25 mouse cellular contexts compared by ENCODE assay signal in genomic region chr2:20947036-20947435, GRCm38 (mm10). TPM values are rescaled to one million over a fixed set of nuclear protein-coding genes. Genes with fewer than 3 reads are reported as not detected.
DNase-seq lines count a peak whose midpoint lies in the region; ATAC-seq and TF ChIP-seq lines count a peak whose summit lies in the region.
"Had no signal": no experiment of that assay in that cellular context is flagged by ENCODE, and none has a peak within 500 bp of the region (broad histone marks: within the 10 kb centered on the region; RNA-seq: fewer than 3 reads in every experiment).

No protein-coding gene starts in this region.

- TF ChIP-seq POLR2A in liver, adult 2 months (IDR thresholded peaks at IDR 0.05; ENCODE audit: extremely low read depth, insufficient read depth, low read length) = no peak

- intact Hi-C loops in heart, postnatal 25 days (cut with DNase I) = no loop called here

- no peaks in the 10 kb centered on the region for H3K9me3 ChIP-seq in heart, embryonic 14.5 days (ENCODE audit: control insufficient read depth, low read length)
- H3K9me3 ChIP-seq in liver, postnatal 0 days (ENCODE audit: low read length) = no peaks in the 10 kb centered on the region
- H3K9me3 ChIP-seq: embryonic facial prominence, embryonic 12.5 days; hindbrain, embryonic 15.5 days; kidney, embryonic 15.5 days; limb, embryonic 13.5 days; lung, embryonic 15.5 days; megakaryocyte, embryonic 14.5 days; neural tube, embryonic 12.5 days had no signal

- no peaks in the 10 kb centered on the region for H3K27me3 ChIP-seq in heart, embryonic 14.5 days (ENCODE audit: control insufficient read depth, insufficient read depth, low read length)
- H3K27me3 ChIP-seq in liver, adult 2 months (ENCODE audit: control insufficient read depth, insufficient read depth, low read length) = no peaks in the 10 kb centered on the region
- no peaks in the 10 kb centered on the region for H3K27me3 ChIP-seq in liver, postnatal 0 days (ENCODE audit: insufficient read depth, low read length)
- H3K27me3 ChIP-seq: embryonic facial prominence, embryonic 12.5 days; hindbrain, embryonic 15.5 days; kidney, embryonic 15.5 days; limb, embryonic 13.5 days; lung, embryonic 15.5 days; megakaryocyte, embryonic 14.5 days; neural tube, embryonic 12.5 days had no signal

- no peaks in the 10 kb centered on the region for H3K36me3 ChIP-seq in heart, embryonic 14.5 days (ENCODE audit: control insufficient read depth, insufficient read depth, low read length)
- no peaks in the 10 kb centered on the region for H3K36me3 ChIP-seq in liver, adult 2 months (ENCODE audit: control insufficient read depth, insufficient read depth, low read length)
- no peaks in the 10 kb centered on the region for H3K36me3 ChIP-seq in liver, postnatal 0 days (replicated peaks; ENCODE audit: insufficient read depth, low read length)
- H3K36me3 ChIP-seq: embryonic facial prominence, embryonic 12.5 days; hindbrain, embryonic 15.5 days; kidney, embryonic 15.5 days; limb, embryonic 13.5 days; lung, embryonic 15.5 days; neural tube, embryonic 12.5 days had no signal

- H3K9ac ChIP-seq in heart, embryonic 14.5 days (ENCODE audit: low read length) = peak overlapping the region; percentile 23; the same call in 1 of the 2 replicates
- H3K9ac ChIP-seq in liver, adult 2 months (ENCODE audit: low read depth, low read length) = peak overlapping the region; percentile 39
- H3K9ac ChIP-seq in liver, postnatal 0 days (replicated peaks) = peak overlapping the region; percentile 55
- H3K9ac ChIP-seq: embryonic facial prominence, embryonic 12.5 days; forebrain, postnatal 0 days; hindbrain, embryonic 15.5 days; kidney, embryonic 15.5 days; limb, embryonic 13.5 days; lung, embryonic 15.5 days; neural tube, embryonic 12.5 days had no signal

- H3K4me1 ChIP-seq in heart, embryonic 14.5 days (ENCODE audit: control insufficient read depth in 2 of 2, insufficient read depth in 2 of 2, low read length in 2 of 2) = peaks cover 18 to 47% of the 10 kb centered on the region in 2 experiments
- H3K4me1 ChIP-seq in liver, adult 2 months (ENCODE audit: control insufficient read depth, insufficient read depth, low read length) = peaks cover 15% of the 10 kb centered on the region
- peaks cover 19% of the 10 kb centered on the region for H3K4me1 ChIP-seq in liver, postnatal 0 days (ENCODE audit: insufficient read depth)

- 33% methylated on average over 1 of the region's 1 CpGs for WGBS in heart, embryonic 14.5 days
- 16% methylated on average over 1 of the region's 1 CpGs for WGBS in liver, adult 2 months
- WGBS in liver, postnatal 0 days (ENCODE audit: insufficient replicate concordance) = 57% methylated on average over 1 of the region's 1 CpGs

- no peak for ATAC-seq in heart, embryonic 14.5 days (ENCODE audit: insufficient number of reproducible peaks, insufficient read depth, low FRiP score, low read depth)
- peak; percentile 89 for ATAC-seq in liver, postnatal 0 days
- ATAC-seq: forebrain, postnatal 0 days; intestine, embryonic 16.5 days had no signal

- no peak for TF ChIP-seq EP300 in liver, postnatal 0 days (IDR thresholded peaks at IDR 0.05; ENCODE audit: low read depth)

- H3K79me2 ChIP-seq in liver, adult 2 months (ENCODE audit: control insufficient read depth, insufficient read depth, low read length) = peaks cover 30% of the 10 kb centered on the region; the same call in 1 of the 2 replicates

- H3K27ac ChIP-seq in heart, embryonic 14.5 days (replicated peaks in 1 of 2; ENCODE audit: control insufficient read depth in 1 of 2, insufficient read depth in 1 of 2, low read depth in 2 of 2, low read length in 2 of 2) = peak overlapping the region; percentile 62 to 69; a peak in 3 of 4 replicates
- peak overlapping the region; percentile 81 for H3K27ac ChIP-seq in liver, adult 2 months (replicated peaks; ENCODE audit: insufficient read depth, low read depth, low read length)
- H3K27ac ChIP-seq in liver, postnatal 0 days (ENCODE audit: low read depth) = peak overlapping the region; percentile 93
- H3K27ac ChIP-seq: embryonic facial prominence, embryonic 12.5 days; hindbrain, embryonic 15.5 days; kidney, embryonic 15.5 days; limb, embryonic 13.5 days; lung, embryonic 15.5 days; neural tube, embryonic 12.5 days had no signal

- no peak for TF ChIP-seq CTCF in liver, adult 2 months (IDR thresholded peaks at IDR 0.05; ENCODE audit: low read depth, low read length)
- TF ChIP-seq CTCF in liver, postnatal 0 days (IDR thresholded peaks at IDR 0.05; ENCODE audit: low read depth) = no peak

- H3K4me3 ChIP-seq in heart, embryonic 14.5 days (ENCODE audit: control insufficient read depth in 1 of 2, insufficient read depth in 1 of 2, low read depth in 1 of 2, low read length in 2 of 2) = no peak overlapping the region
- no peak overlapping the region; the same call in 1 of the 2 replicates for H3K4me3 ChIP-seq in liver, adult 2 months (ENCODE audit: insufficient read depth, low read depth, low read length)
- H3K4me3 ChIP-seq in liver, postnatal 0 days (ENCODE audit: low read depth, low read length) = no peak overlapping the region
- H3K4me3 ChIP-seq: embryonic facial prominence, embryonic 12.5 days; hindbrain, embryonic 15.5 days; kidney, embryonic 15.5 days; limb, embryonic 13.5 days; lung, embryonic 15.5 days; megakaryocyte, embryonic 14.5 days; neural tube, embryonic 12.5 days had no signal

- H3K4me2 ChIP-seq in heart, embryonic 14.5 days (ENCODE audit: low read length) = no peak overlapping the region
- peak overlapping the region; percentile 48 for H3K4me2 ChIP-seq in liver, postnatal 0 days (ENCODE audit: low read depth, low read length)
- H3K4me2 ChIP-seq: embryonic facial prominence, embryonic 12.5 days; hindbrain, embryonic 15.5 days; kidney, embryonic 15.5 days; limb, embryonic 13.5 days; lung, embryonic 15.5 days; neural tube, embryonic 12.5 days had no signal

- peak; percentile 11 for DNase-seq in adrenal gland, postnatal 14 days
- DNase-seq in adrenal gland, postnatal 25 days = no peak
- DNase-seq in heart, postnatal 25 days (ENCODE audit: low spot score) = no peak
- DNase-seq in liver, adult 2 months (ENCODE audit: extremely low read depth, low read depth, low spot score) = peak; percentile 87
- DNase-seq in liver = no peak
- no peak for DNase-seq in liver, postnatal 0 days
- no peak for DNase-seq in retina, embryonic 14.5 days (ENCODE audit: low spot score)
- DNase-seq: cerebellum, adult 11 months; cerebellum, postnatal 10 days; forebrain, postnatal 0 days; gastrocnemius, postnatal 14 days; kidney, postnatal 36 days; layer of hippocampus, postnatal 36 days; lung, postnatal 36 days; midbrain, embryonic 14.5 days; thymus, postnatal 14 days had no signal

RNA-seq across cellular contexts. Expression of gene Arhgap21, which starts 21.6 kb away (rescaled TPM):
- total RNA-seq in adrenal gland, postnatal 14 days (2021) = 59.0 and 62.5 TPM in 2 replicates
- 72.8 and 85.1 TPM in 2 replicates for total RNA-seq in adrenal gland, postnatal 25 days (2021)
- polyA plus RNA-seq in heart, embryonic 14.5 days (2014; fragmentation: Nextera tagmentation; extraction: Ambion mirVana) = 27.4 and 28.0 TPM in 2 replicates
- total RNA-seq in heart, postnatal 25 days (2021) = 10 to 100 TPM; 70.6 to 77.9 TPM
- total RNA-seq in liver, adult 2 months (2014; rRNA removed) = 19.2 and 25.7 TPM in 2 replicates
- 6.0 and 7.2 TPM in 2 replicates for polyA plus RNA-seq in liver, adult 2 months (2012; rRNA removed)
- 4.5 and 5.5 TPM in 2 replicates for polyA plus RNA-seq in liver, postnatal 0 days (2015; fragmentation: Nextera tagmentation; extraction: Ambion mirVana)

Comparison
In these comparisons a context has a peak if more than half of its experiments do, and no peak if none do; other contexts are left out.
1. DNase-seq: peak in adrenal gland, postnatal 14 days (single experiment) and liver, adult 2 months (single experiment); none in adrenal gland, postnatal 25 days (single experiment), heart, postnatal 25 days (single experiment), liver (single experiment), liver, postnatal 0 days (single experiment) and retina, embryonic 14.5 days (single experiment).
2. Peak in every context shown above with its lines, with median percentiles within 50 percentile points of each other: H3K27ac ChIP-seq and H3K9ac ChIP-seq.